Mouse (Mus musculus) heart, adult 2 months (tissue): ENCODE data around the gene Pkn1.

Experiments used
- CTCF ChIP-seq: fragments of 200-600 bp; IDR thresholded peaks from 2 replicates; pipeline ENCODE4 v1.8.1; 2022; ENCODE audit warnings: antibody characterized with exemption, mild to moderate bottlenecking, moderate library complexity
- EP300 ChIP-seq: fragments of 200-500 bp; IDR thresholded peaks from 2 replicates; pipeline ENCODE4 v1.6.1; 2011; ENCODE audit warnings: low read depth, low read length, control low read depth; ENCODE audit not compliant: insufficient read depth
- POLR2A ChIP-seq: fragments of 200-500 bp; IDR thresholded peaks from 2 replicates; pipeline ENCODE4 v1.6.1; 2011; ENCODE audit warnings: mild to moderate bottlenecking, low read depth, low read length, control low read depth; ENCODE audit not compliant: insufficient read depth

DNA sequence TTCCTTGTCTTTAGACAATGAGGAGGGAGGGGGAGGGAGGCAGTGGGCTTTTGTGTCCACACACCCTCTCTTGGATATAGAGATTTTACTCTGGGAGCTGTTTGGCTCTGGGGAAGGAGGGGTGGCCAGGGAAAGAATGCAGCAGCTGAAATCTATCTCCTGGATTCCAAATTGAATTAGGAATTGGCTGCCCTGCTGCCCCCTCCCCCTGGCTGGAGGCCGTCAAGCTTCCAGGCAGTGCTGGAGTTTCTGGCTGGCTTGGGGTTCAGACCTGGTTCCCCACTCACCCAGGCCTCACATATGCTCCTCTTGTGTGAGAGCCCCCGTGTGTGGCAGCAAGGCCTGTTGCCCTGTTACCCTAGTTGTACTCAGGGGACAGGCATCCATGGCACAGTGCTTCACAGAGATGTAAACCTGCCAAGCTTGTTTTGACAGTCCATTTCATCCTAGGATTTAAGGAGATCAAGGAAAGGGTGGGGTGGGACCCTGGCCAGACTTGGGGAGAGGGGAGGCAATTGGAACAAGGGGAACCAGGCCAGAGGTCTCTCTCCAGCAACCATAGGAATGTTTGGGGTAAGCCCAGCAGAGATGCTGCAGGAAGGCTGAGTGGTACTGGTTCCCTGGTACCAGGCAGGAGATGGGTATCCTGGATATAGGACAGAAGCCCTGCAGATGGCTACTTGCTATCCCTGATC lies 33.9 kb downstream of the Pkn1 start:
- no peak for TF ChIP-seq CTCF
- TF ChIP-seq POLR2A = no peak
- no peak for TF ChIP-seq EP300
